Mouse (Mus musculus): ENCODE results near the gene 4931428L18Rik. TPM values are rescaled to one million over a fixed set of nuclear protein-coding genes. Genes with fewer than 3 reads are reported as not detected.

Gene 4931428L18Rik
- polyA plus RNA-seq, 1 experiment: 1.0 TPM

DNA sequence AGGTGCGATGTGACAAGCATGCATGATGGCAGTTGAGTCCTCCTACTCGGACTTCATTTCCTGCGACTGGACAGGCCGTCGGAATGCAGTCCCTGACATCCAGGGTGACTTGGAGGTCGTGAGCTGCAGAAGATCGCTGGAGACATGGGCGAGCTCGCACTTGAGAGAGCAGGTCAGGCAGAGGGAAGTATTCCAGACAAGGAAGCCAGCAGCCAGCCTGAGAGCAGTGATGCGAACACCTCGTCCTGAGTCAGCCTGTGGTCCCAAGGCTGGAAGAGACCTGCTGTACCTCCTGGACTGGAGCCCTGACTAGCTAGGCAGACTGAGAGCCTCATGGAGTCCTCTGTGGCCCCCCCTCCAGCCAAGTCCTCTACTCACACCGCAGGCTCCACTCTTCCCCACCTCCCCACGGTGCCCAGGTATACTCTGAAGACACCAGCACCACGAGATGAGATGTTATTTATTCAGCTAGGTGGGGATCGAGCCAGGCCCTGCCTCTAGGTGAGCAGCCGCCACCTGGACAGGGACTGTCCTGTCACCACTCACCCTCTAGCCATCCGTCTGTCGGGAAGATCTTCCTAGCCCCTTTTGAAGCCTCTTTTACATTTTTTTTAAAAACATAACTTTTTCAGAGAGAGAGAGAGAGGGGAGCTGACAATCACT lies 57.8 kb downstream of the 4931428L18Rik start:
- Histone ChIP-seq H3K27me3 (ENCODE audit: control insufficient read depth, insufficient read depth, low read length, poor library complexity, severe bottlenecking) (no peaks in the 10 kb centered on the region), H3K4me1 (ENCODE audit: control insufficient read depth, insufficient read depth, low read length) (no peaks in the 10 kb centered on the region), H3K27ac (ENCODE audit: insufficient read depth, low read length) (no peak overlapping the region), H3K9ac (ENCODE audit: low read depth, poor library complexity, severe bottlenecking) (no peak overlapping the region), H3K9me3 (replicated peaks; ENCODE audit: control insufficient read depth, insufficient read depth, low read length, poor library complexity, severe bottlenecking) (no peaks in the 10 kb centered on the region), H3K36me3 (ENCODE audit: control insufficient read depth, insufficient read depth, low read length, poor library complexity, severe bottlenecking) (no peaks in the 10 kb centered on the region), H3K4me3 (ENCODE audit: low read depth, low read length) (no peak overlapping the region)
- TF ChIP-seq POLR2A (IDR thresholded peaks at IDR 0.05; ENCODE audit: insufficient read depth, low read length) (no peak), EP300 (IDR thresholded peaks at IDR 0.05; ENCODE audit: insufficient read depth, low read depth, low read length) (no peak)

- H3K4me3 ChIP-seq (ENCODE audit: low read depth, low read length): no peak overlapping the region
Observed at GRCm38 (mm10) chr1:31156884-31157283, 65.6 kb downstream of the 4931428L18Rik start.

GRCm38 (mm10) chr1:31156185-31156584 lies 66.3 kb downstream of the 4931428L18Rik start:
- no peak overlapping the region for H3K4me3 ChIP-seq (ENCODE audit: low read depth, low read length)
- H3K27ac ChIP-seq (ENCODE audit: insufficient read depth, low read length): no peak overlapping the region
- no peaks in the 10 kb centered on the region for H3K36me3 ChIP-seq (ENCODE audit: control insufficient read depth, insufficient read depth, low read length, poor library complexity, severe bottlenecking)
- no peak for TF ChIP-seq POLR2A (IDR thresholded peaks at IDR 0.05; ENCODE audit: insufficient read depth, low read length)
- no peak for TF ChIP-seq EP300 (IDR thresholded peaks at IDR 0.05; ENCODE audit: insufficient read depth, low read depth, low read length)
- no peak for TF ChIP-seq CTCF (IDR thresholded peaks at IDR 0.05; ENCODE audit: low read depth, low read length)
- no peaks in the 10 kb centered on the region for H3K9me3 ChIP-seq (replicated peaks; ENCODE audit: control insufficient read depth, insufficient read depth, low read length, poor library complexity, severe bottlenecking)
- no peak overlapping the region for H3K9ac ChIP-seq (ENCODE audit: low read depth, poor library complexity, severe bottlenecking)
- no peaks in the 10 kb centered on the region for H3K4me1 ChIP-seq (ENCODE audit: control insufficient read depth, insufficient read depth, low read length)
- H3K27me3 ChIP-seq (ENCODE audit: control insufficient read depth, insufficient read depth, low read length, poor library complexity, severe bottlenecking): no peaks in the 10 kb centered on the region

More at GRCm38 (mm10) chr1:31156884-31157283, 65.6 kb downstream of the 4931428L18Rik start:
- H3K36me3 ChIP-seq (ENCODE audit: control insufficient read depth, insufficient read depth, low read length, poor library complexity, severe bottlenecking): no peaks in the 10 kb centered on the region
- H3K27me3 ChIP-seq (ENCODE audit: control insufficient read depth, insufficient read depth, low read length, poor library complexity, severe bottlenecking): no peaks in the 10 kb centered on the region
- TF ChIP-seq EP300 (IDR thresholded peaks at IDR 0.05; ENCODE audit: insufficient read depth, low read depth, low read length) (no peak), CTCF (IDR thresholded peaks at IDR 0.05; ENCODE audit: low read depth, low read length) (no peak), POLR2A (IDR thresholded peaks at IDR 0.05; ENCODE audit: insufficient read depth, low read length) (no peak)
- H3K9me3 ChIP-seq (replicated peaks; ENCODE audit: control insufficient read depth, insufficient read depth, low read length, poor library complexity, severe bottlenecking): no peaks in the 10 kb centered on the region
- H3K27ac ChIP-seq (ENCODE audit: insufficient read depth, low read length): no peak overlapping the region
- no peaks in the 10 kb centered on the region for H3K4me1 ChIP-seq (ENCODE audit: control insufficient read depth, insufficient read depth, low read length)
- no peak overlapping the region for H3K9ac ChIP-seq (ENCODE audit: low read depth, poor library complexity, severe bottlenecking)

DNA sequence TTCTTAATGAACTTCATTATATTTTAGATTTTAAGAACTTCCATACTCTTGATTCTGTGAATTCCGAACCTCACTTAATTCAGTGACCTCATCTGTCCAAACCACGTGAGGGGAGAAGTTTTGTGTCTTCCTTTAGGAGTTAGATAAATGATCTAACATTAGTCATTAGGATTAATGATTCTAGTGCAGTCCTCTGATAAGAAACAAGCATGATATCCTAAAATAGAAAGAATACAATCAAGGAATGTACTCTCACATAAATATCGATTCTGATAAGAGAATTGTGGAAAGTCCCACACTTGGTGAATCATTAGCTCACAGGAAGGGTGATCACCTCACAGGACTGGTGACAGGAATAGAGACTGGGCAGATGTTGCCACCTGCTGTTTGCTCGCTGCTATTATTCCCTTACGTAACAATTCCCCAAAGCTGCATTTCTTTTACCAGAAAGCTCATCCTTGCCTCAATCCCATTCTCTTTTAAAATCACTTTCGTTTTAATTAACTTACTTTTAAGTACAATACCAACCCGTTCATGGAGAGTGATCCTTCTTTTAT lies 68.6 kb downstream of the 4931428L18Rik start:
- no peak overlapping the region for H3K9ac ChIP-seq (ENCODE audit: low read depth, poor library complexity, severe bottlenecking)
- no peaks in the 10 kb centered on the region for H3K27me3 ChIP-seq (ENCODE audit: control insufficient read depth, insufficient read depth, low read length, poor library complexity, severe bottlenecking)
- no peaks in the 10 kb centered on the region for H3K9me3 ChIP-seq (replicated peaks; ENCODE audit: control insufficient read depth, insufficient read depth, low read length, poor library complexity, severe bottlenecking)
- TF ChIP-seq CTCF (IDR thresholded peaks at IDR 0.05; ENCODE audit: low read depth, low read length) (peak; percentile 63), EP300 (IDR thresholded peaks at IDR 0.05; ENCODE audit: insufficient read depth, low read depth, low read length) (no peak), POLR2A (IDR thresholded peaks at IDR 0.05; ENCODE audit: insufficient read depth, low read length) (no peak)
- H3K4me1 ChIP-seq (ENCODE audit: control insufficient read depth, insufficient read depth, low read length): no peaks in the 10 kb centered on the region
- no peak overlapping the region for H3K27ac ChIP-seq (ENCODE audit: insufficient read depth, low read length)
- no peaks in the 10 kb centered on the region for H3K36me3 ChIP-seq (ENCODE audit: control insufficient read depth, insufficient read depth, low read length, poor library complexity, severe bottlenecking)
- no peak overlapping the region for H3K4me3 ChIP-seq (ENCODE audit: low read depth, low read length)

- no peak overlapping the region for H3K4me3 ChIP-seq (ENCODE audit: low read depth, low read length)
- no peaks in the 10 kb centered on the region for H3K36me3 ChIP-seq (ENCODE audit: control insufficient read depth, insufficient read depth, low read length, poor library complexity, severe bottlenecking)
- H3K9ac ChIP-seq (ENCODE audit: low read depth, poor library complexity, severe bottlenecking): no peak overlapping the region
- no peak overlapping the region for H3K27ac ChIP-seq (ENCODE audit: insufficient read depth, low read length)
- H3K4me1 ChIP-seq (ENCODE audit: control insufficient read depth, insufficient read depth, low read length): no peaks in the 10 kb centered on the region
- H3K9me3 ChIP-seq (replicated peaks; ENCODE audit: control insufficient read depth, insufficient read depth, low read length, poor library complexity, severe bottlenecking): no peaks in the 10 kb centered on the region
- H3K27me3 ChIP-seq (ENCODE audit: control insufficient read depth, insufficient read depth, low read length, poor library complexity, severe bottlenecking): no peaks in the 10 kb centered on the region
- no peak for TF ChIP-seq POLR2A (IDR thresholded peaks at IDR 0.05; ENCODE audit: insufficient read depth, low read length)
- peak; percentile 43 for TF ChIP-seq CTCF (IDR thresholded peaks at IDR 0.05; ENCODE audit: low read depth, low read length)
Observed at GRCm38 (mm10) chr1:31152799-31153426, 69.6 kb downstream of the 4931428L18Rik start.

DNA sequence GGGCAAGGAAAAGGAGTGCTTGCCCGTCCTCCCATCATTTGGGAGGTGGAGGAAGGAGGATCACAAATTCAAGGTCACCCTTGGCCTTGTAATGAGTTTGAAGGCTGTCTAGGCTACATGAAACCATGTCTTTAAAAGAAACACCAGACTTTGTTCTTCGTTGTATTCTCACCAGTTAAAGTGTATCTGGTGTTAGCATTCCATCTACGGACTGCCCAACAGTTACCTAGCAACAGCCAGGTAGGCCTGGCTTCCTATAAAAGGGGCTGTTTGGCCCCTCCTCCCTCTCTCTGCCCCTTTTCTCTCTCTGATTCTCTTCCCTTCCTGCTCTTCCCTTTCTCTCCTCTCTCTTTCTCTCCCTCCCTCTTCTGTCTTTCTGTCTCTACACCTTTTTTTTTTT lies 71.9 kb downstream of the 4931428L18Rik start:
- Histone ChIP-seq H3K27ac (ENCODE audit: insufficient read depth, low read length) (no peak overlapping the region), H3K36me3 (ENCODE audit: control insufficient read depth, insufficient read depth, low read length, poor library complexity, severe bottlenecking) (no peaks in the 10 kb centered on the region)

More for the DNA sequence above, 71.9 kb downstream of the 4931428L18Rik start:
- Histone ChIP-seq H3K4me3 (ENCODE audit: low read depth, low read length) (no peak overlapping the region), H3K4me1 (ENCODE audit: control insufficient read depth, insufficient read depth, low read length) (no peaks in the 10 kb centered on the region), H3K9me3 (replicated peaks; ENCODE audit: control insufficient read depth, insufficient read depth, low read length, poor library complexity, severe bottlenecking) (no peaks in the 10 kb centered on the region), H3K27me3 (ENCODE audit: control insufficient read depth, insufficient read depth, low read length, poor library complexity, severe bottlenecking) (no peaks in the 10 kb centered on the region), H3K9ac (ENCODE audit: low read depth, poor library complexity, severe bottlenecking) (no peak overlapping the region)
- TF ChIP-seq EP300 (IDR thresholded peaks at IDR 0.05; ENCODE audit: insufficient read depth, low read depth, low read length) (no peak), POLR2A (IDR thresholded peaks at IDR 0.05; ENCODE audit: insufficient read depth, low read length) (no peak), CTCF (IDR thresholded peaks at IDR 0.05; ENCODE audit: low read depth, low read length) (no peak)

Measured in ES-Bruce4 (cell line).